Mouse (Mus musculus): ENCODE data around the gene Zfp398. TPM values are rescaled to one million over a fixed set of nuclear protein-coding genes. Genes with fewer than 3 reads are reported as not detected.
"Not testable (repeated sequence)": the region's sequence is repeated elsewhere in the genome, so short reads cannot be mapped to it uniquely, and the experiment has no call there.

The Zfp398 gene
- polyA plus RNA-seq, 1 experiment from 2014 or later, result 8.2 TPM

DNA sequence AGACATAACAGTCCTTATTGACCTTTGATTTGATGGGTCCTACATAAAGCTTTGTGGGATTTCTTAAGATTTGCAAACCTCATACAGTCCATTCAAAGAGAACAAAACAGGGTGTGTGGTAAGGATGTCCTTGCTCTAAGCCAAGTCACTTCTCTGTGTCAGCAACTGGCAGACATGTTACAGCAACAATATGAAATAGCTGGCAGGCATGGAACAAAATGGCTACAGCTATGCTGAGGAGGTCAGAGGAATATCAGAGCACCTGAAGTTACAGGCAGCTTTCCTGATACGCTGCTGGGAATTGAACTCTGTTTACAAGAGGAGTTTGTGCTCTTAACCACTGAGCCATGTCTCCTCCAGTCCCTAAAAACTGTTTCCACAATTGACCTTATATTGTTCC lies 3.2 kb upstream of the Zfp398 start:
- 0 out of 2 replicates have a peak, but pooled peaks cover 2% of the 10 kb centered on the region for H3K36me3 ChIP-seq (replicated peaks)
- DNase-seq (ENCODE audit: extremely low spot score, low spot score), result no peak
- H3K27me3 ChIP-seq (ENCODE audit: poor library complexity, severe bottlenecking), result no peaks in the 10 kb centered on the region
- no peak overlapping the region for H3K4me3 ChIP-seq
- H3K27ac ChIP-seq, result no peak overlapping the region
- H3K4me1 ChIP-seq, result peaks cover 29% of the 10 kb centered on the region
- H3K9me3 ChIP-seq, result peaks cover 4% of the 10 kb centered on the region; the same call in 1 of the 2 replicates
- 80% methylated on average over 1 of the region's 1 CpGs for WGBS

- H3K9me3 ChIP-seq, result peaks cover 4% of the 10 kb centered on the region; the same call in 1 of the 2 replicates
- peaks cover 11% of the 10 kb centered on the region for H3K4me1 ChIP-seq
- H3K27me3 ChIP-seq (ENCODE audit: poor library complexity, severe bottlenecking), result no peaks in the 10 kb centered on the region
- WGBS, result under 1% methylated on average over 49 of the region's 49 CpGs
- peaks cover 9% of the 10 kb centered on the region for H3K36me3 ChIP-seq (replicated peaks)
- peak overlapping the region; percentile 94 for H3K27ac ChIP-seq
- peak; percentile 60 for DNase-seq (ENCODE audit: extremely low spot score, low spot score)
- peak overlapping the region; percentile 98 for H3K4me3 ChIP-seq
Observed at GRCm38 (mm10) chr6:47835984-47836521, 592 bp downstream of the Zfp398 start.

GRCm38 (mm10) chr6:47837630-47838029 lies 2.2 kb downstream of the Zfp398 start:
- Histone ChIP-seq H3K27ac (no peak overlapping the region), H3K4me1 (peaks cover 11% of the 10 kb centered on the region), H3K4me3 (no peak overlapping the region), H3K9me3 (peaks cover 4% of the 10 kb centered on the region; the same call in 1 of the 2 replicates), H3K36me3 (replicated peaks) (peaks cover 14% of the 10 kb centered on the region), H3K27me3 (ENCODE audit: poor library complexity, severe bottlenecking) (no peaks in the 10 kb centered on the region)
- 91% methylated on average over 2 of the region's 2 CpGs for WGBS
- DNase-seq (ENCODE audit: extremely low spot score, low spot score), result no peak

DNA sequence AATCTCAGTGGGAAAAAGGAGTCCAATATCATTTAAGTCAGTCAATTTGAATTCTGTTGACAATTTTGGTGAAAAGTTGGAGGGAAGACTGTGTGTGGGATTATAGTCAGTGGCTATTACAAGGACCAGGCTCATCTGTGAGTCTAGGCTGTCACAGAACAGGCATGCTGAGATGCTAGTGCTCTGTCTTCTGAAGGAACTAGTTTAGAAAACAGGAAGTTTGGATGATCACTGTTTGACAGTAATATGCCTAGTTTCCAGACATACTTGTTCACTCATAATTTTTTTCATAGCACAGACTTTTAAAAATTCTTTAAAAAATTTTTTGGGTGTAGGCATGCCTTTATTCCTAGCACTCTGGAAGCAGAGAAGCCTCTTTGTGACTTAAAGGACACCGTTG lies 5.6 kb downstream of the Zfp398 start:
- WGBS, result 97% methylated on average over 1 of the region's 1 CpGs
- peaks cover 18% of the 10 kb centered on the region for H3K36me3 ChIP-seq (replicated peaks)
- DNase-seq (ENCODE audit: extremely low spot score, low spot score), result no peak

DNA sequence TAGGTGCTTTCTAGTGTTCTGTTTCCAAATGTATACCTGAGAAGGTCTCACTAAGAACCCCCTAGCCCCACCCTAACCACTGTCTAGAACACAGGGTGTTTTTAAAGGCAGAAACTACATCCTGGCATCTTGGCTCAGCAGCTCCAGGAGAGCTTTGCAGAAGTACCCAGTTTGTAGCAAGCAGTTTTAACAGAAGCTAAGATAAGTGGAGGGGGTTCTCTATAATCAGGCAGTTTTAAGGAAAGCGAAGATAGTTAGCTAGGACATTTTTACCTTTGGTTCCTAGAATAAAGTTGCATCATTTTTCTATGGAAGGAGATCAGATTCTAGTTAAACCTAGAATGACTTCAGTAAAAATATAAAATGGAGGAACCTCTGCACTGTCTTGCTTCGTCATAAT lies 6.4 kb downstream of the Zfp398 start:
- Histone ChIP-seq H3K36me3 (replicated peaks) (peaks cover 24% of the 10 kb centered on the region), H3K9me3 (no peaks in the 10 kb centered on the region), H3K27me3 (ENCODE audit: poor library complexity, severe bottlenecking) (no peaks in the 10 kb centered on the region), H3K4me3 (no peak overlapping the region), H3K27ac (no peak overlapping the region), H3K4me1 (peaks cover 4% of the 10 kb centered on the region)
- DNase-seq (ENCODE audit: extremely low spot score, low spot score), result no peak
- WGBS, result 96% methylated on average over 2 of the region's 2 CpGs

More for the DNA sequence above, 5.6 kb downstream of the Zfp398 start:
- no peaks in the 10 kb centered on the region for H3K9me3 ChIP-seq
- H3K27me3 ChIP-seq (ENCODE audit: poor library complexity, severe bottlenecking), result no peaks in the 10 kb centered on the region
- H3K4me3 ChIP-seq, result no peak overlapping the region
- H3K4me1 ChIP-seq, result peaks cover 11% of the 10 kb centered on the region
- no peak overlapping the region for H3K27ac ChIP-seq

- no peaks in the 10 kb centered on the region for H3K27me3 ChIP-seq (ENCODE audit: poor library complexity, severe bottlenecking)
- no peak overlapping the region for H3K4me3 ChIP-seq
- no peak for DNase-seq (ENCODE audit: extremely low spot score, low spot score)
- 97% methylated on average over 1 of the region's 1 CpGs for WGBS
- H3K4me1 ChIP-seq, result no peaks in the 10 kb centered on the region
- peaks cover 28% of the 10 kb centered on the region for H3K36me3 ChIP-seq (replicated peaks)
- no peak overlapping the region for H3K27ac ChIP-seq
- H3K9me3 ChIP-seq, result no peaks in the 10 kb centered on the region
Observed at GRCm38 (mm10) chr6:47842337-47842736, 6.9 kb downstream of the Zfp398 start.

DNA sequence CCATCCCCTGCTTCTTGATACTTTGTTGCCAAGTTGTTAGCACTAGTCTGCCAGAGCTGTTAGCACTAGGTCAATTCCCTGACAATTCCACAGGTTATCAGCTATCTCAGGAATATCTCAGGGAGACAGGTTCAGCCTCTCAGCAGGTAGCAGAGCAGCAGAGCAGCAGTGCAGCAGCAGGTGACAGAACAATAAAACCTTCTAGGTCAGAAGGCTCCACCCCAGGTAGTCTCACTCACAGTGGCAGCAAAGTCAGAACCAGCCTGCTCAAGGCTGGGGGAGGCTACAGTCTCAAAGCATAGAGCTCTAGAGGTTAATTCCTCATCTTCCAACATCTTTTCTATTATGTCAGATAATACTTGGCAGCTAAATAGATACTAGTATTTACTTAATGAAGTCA lies 10.3 kb downstream of the Zfp398 start:
- Histone ChIP-seq H3K4me1 (no peaks in the 10 kb centered on the region), H3K36me3 (replicated peaks) (peaks cover 27% of the 10 kb centered on the region), H3K9me3 (no peaks in the 10 kb centered on the region), H3K27ac (no peak overlapping the region), H3K27me3 (ENCODE audit: poor library complexity, severe bottlenecking) (no peaks in the 10 kb centered on the region), H3K4me3 (no peak overlapping the region)
- DNase-seq (ENCODE audit: extremely low spot score, low spot score), result no peak

- H3K27me3 ChIP-seq (ENCODE audit: poor library complexity, severe bottlenecking), result no peaks in the 10 kb centered on the region
- WGBS, result 92% methylated on average over 6 of the region's 6 CpGs
- DNase-seq (ENCODE audit: extremely low spot score, low spot score), result no peak
- H3K4me3 ChIP-seq, result no peak overlapping the region
- no peaks in the 10 kb centered on the region for H3K4me1 ChIP-seq
- no peak overlapping the region for H3K27ac ChIP-seq
- peaks cover 40% of the 10 kb centered on the region for H3K36me3 ChIP-seq (replicated peaks)
- H3K9me3 ChIP-seq, result no peaks in the 10 kb centered on the region; the same call in 1 of the 2 replicates
Observed at GRCm38 (mm10) chr6:47857241-47857640, 21.8 kb downstream of the Zfp398 start.

DNA sequence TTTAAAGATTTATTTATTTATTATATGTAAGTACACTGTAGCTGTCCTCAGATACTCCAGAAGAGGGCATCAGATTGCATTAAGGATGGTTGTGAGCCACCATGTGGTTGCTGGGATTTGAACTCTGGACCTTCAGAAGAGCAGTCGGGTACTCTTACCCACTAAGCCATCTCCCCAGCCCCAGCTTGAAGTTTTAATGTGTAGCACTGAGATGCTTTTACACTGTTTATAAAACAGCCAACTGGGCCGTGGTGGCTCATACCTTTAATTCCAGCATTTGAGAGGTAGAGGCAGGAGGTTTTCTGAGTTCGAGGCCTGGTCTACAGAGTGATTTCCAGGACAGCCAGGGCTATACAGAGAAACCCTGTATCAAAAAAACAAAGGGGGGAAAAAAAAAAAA lies 22.3 kb downstream of the Zfp398 start:
- H3K4me1 ChIP-seq; H3K27me3 ChIP-seq (ENCODE audit: poor library complexity, severe bottlenecking); DNase-seq (ENCODE audit: extremely low spot score, low spot score); H3K27ac ChIP-seq; H3K4me3 ChIP-seq; H3K9me3 ChIP-seq: not testable (repeated sequence)
- 93% methylated on average over 3 of the region's 3 CpGs for WGBS
- H3K36me3 ChIP-seq (replicated peaks), result peaks cover 45% of the 10 kb centered on the region

DNA sequence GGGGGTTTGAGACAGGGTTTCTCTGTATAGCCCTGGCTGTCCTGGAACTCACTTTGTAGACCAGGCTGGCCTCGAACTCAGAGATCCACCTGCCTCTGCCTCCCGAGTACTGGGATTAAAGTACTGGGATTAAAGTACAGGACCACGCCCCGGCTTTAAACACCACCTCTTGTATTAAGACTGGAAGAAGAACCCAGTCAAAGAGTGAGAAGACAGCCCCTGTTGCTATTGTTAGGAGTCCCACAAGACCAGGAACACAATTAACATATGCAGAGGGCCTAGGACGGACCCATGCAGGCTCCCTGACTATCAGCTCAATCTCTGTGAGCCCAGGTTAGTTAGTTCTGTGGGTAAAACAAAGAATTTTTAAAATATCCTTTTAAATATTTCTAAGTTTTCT lies 36.8 kb downstream of the Zfp398 start:
- Histone ChIP-seq H3K4me1 (0 out of 2 replicates have a peak, but pooled peaks cover 1% of the 10 kb centered on the region), H3K9me3 (no peaks in the 10 kb centered on the region), H3K27ac (no peak overlapping the region), H3K36me3 (replicated peaks) (peaks cover 17% of the 10 kb centered on the region), H3K27me3 (ENCODE audit: poor library complexity, severe bottlenecking) (no peaks in the 10 kb centered on the region), H3K4me3 (no peak overlapping the region)
- WGBS, result 88% methylated on average over 5 of the region's 5 CpGs
- no peak for DNase-seq (ENCODE audit: extremely low spot score, low spot score)

DNA sequence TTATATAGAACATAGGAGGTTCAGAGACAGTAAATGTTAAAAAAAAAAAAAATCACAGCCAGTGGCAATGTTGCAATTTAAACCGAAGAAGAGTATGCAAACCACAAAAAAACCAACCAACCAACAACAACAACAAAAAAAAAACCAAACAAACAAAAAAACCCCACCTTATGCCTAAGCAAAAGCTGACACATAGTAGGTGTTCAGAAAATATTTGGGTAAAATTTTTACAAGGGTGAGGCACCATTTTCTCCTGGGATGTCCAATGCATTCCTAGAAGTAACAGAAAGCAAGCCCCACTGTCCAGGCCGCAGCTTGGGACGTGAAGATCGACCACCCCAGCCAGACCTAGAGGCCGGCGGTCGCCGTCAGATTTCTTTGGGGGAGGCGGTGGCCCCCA lies 41.6 kb downstream of the Zfp398 start, which contains the start of gene Zfp282:
Gene Zfp282 (plus strand): TSS at position 147 of the 400 bp plus-strand sequence.
- Histone ChIP-seq H3K36me3 (replicated peaks) (peaks cover 27% of the 10 kb centered on the region), H3K4me1 (peaks cover 23% of the 10 kb centered on the region), H3K9me3 (no peaks in the 10 kb centered on the region), H3K4me3 (peak within 1 kb of the TSS; percentile 92), H3K27ac (peak within 1 kb of the TSS; percentile 98), H3K27me3 (ENCODE audit: poor library complexity, severe bottlenecking) (no peaks in the 10 kb centered on the region)
- DNase-seq (ENCODE audit: extremely low spot score, low spot score), result no peak
- WGBS, result 7% methylated on average over 9 of the region's 9 CpGs

GRCm38 (mm10) chr6:47877461-47878132 lies 42.1 kb downstream of the Zfp398 start:
- Histone ChIP-seq H3K4me1 (peaks cover 23% of the 10 kb centered on the region), H3K9me3 (no peaks in the 10 kb centered on the region)
- under 1% methylated on average over 70 of the region's 71 CpGs for WGBS

DNA sequence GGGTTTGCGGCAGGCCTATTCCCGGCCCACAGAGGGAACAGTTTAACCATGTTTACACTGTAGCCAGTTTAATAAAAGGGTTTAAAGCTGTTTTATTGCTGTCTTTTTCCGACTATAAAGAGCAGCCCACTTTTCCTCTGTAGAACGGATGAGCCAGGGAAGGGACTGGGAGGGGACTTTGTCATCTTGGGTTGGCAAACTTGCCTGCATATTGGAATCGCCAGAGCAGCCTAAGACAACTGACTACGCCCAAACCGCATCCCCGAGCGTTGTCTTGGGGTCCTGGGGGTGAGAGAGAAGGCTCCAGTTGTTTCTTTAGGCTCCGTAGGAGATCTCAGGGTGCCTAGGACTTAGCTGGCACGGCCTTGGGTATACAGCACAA lies 42.7 kb downstream of the Zfp398 start:
- DNase-seq (ENCODE audit: extremely low spot score, low spot score), result no peak
- H3K36me3 ChIP-seq (replicated peaks), result peaks cover 38% of the 10 kb centered on the region
- H3K27ac ChIP-seq, result peak overlapping the region; percentile 98
- H3K9me3 ChIP-seq, result no peaks in the 10 kb centered on the region
- peaks cover 23% of the 10 kb centered on the region for H3K4me1 ChIP-seq
- WGBS, result under 1% methylated on average over 11 of the region's 11 CpGs
- no peaks in the 10 kb centered on the region for H3K27me3 ChIP-seq (ENCODE audit: poor library complexity, severe bottlenecking)
- peak overlapping the region; percentile 92 for H3K4me3 ChIP-seq

More at GRCm38 (mm10) chr6:47877461-47878132, 42.1 kb downstream of the Zfp398 start:
- Histone ChIP-seq H3K36me3 (replicated peaks) (peaks cover 32% of the 10 kb centered on the region), H3K4me3 (peak overlapping the region; percentile 92), H3K27ac (peak overlapping the region; percentile 98), H3K27me3 (ENCODE audit: poor library complexity, severe bottlenecking) (no peaks in the 10 kb centered on the region)
- peak; percentile 92 for DNase-seq (ENCODE audit: extremely low spot score, low spot score)
